ENCODE assay signal across 11 mouse cellular contexts in the genomic region with DNA sequence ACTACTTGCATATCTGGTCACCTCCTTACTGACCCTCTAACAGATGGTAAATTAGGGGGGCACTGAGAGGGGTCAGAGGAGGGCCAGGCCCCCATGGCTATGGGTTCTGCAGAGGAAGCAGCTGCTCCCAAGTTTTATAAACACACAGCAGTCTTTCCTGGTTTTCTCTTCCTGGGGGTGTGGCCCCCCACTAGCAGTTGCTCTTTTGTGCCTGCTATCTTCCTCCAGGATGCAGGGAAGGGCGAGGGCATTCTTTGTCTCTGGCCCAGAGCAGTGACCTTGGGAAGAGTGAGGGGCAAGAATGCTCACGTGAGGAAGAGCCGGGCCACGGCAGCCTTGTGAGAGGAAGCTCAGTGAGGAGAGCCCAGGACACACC.
DNase-seq lines count a peak whose midpoint lies in the region; ATAC-seq and TF ChIP-seq lines count a peak whose summit lies in the region.
"Had no signal": no experiment of that assay in that cellular context is flagged by ENCODE, and none has a peak within 500 bp of the region (broad histone marks: within the 10 kb centered on the region; RNA-seq: fewer than 3 reads in every experiment).

No protein-coding gene starts in this region.

- H3K9ac ChIP-seq in ES-Bruce4 (ENCODE audit: low read depth, poor library complexity, severe bottlenecking): peak overlapping the region; percentile 32; the same call in 1 of the 2 replicates
- H3K9ac ChIP-seq in ES-E14 (ENCODE audit: insufficient read depth, low read depth, low read length, poor library complexity, severe bottlenecking): peak overlapping the region; percentile 48; the same call in 1 of the 2 replicates
- no peak overlapping the region for H3K9ac ChIP-seq in heart, embryonic 12.5 days

- ATAC-seq in heart, embryonic 12.5 days (ENCODE audit: insufficient number of reproducible peaks, low FRiP score): peak; percentile 26; the same call in 1 of the 2 replicates
- ATAC-seq: Patski had no signal

- 20% methylated on average over 4 of the region's 4 CpGs for WGBS in heart, embryonic 12.5 days

- peak; percentile 89 for DNase-seq in ES-E14 (ENCODE audit: low read depth, low spot score)
- DNase-seq in kidney, postnatal 25 days: peak; percentile 57 to 84
- DNase-seq in T-cell, adult 2 months (ENCODE audit: low spot score): no peak
- DNase-seq in spleen, postnatal 14 days (ENCODE audit: low spot score in 2 of 2): no peak
- DNase-seq in cerebellum, adult 9-11 months: no peak
- no peak for DNase-seq in left cerebral cortex, postnatal 10 days (ENCODE audit: extremely low spot score in 1 of 2, low spot score in 2 of 2)
- DNase-seq: cerebellum, adult 11-12 months had no signal

- in situ Hi-C loops in ES-E14 (cut with MboI; ENCODE audit: low sequenced_read_pairs in 2 of 2, unreplicated experiment in 2 of 2): no loop called here

- peak overlapping the region; percentile 22 for H3K4me3 ChIP-seq in ES-Bruce4 (ENCODE audit: low read depth, low read length)
- peak overlapping the region; percentile 11 to 43; a peak in 3 of 4 replicates for H3K4me3 ChIP-seq in ES-E14 (ENCODE audit: insufficient read depth in 1 of 2, low read depth in 1 of 2, low read length in 2 of 2, poor library complexity in 1 of 2, severe bottlenecking in 1 of 2)
- no peak overlapping the region for H3K4me3 ChIP-seq in heart, embryonic 12.5 days
- H3K4me3 ChIP-seq: erythroblast, embryonic 14.5 days had no signal

- H3K4me2 ChIP-seq in heart, embryonic 12.5 days: no peak overlapping the region

- H3K27ac ChIP-seq in ES-Bruce4 (ENCODE audit: insufficient read depth, low read length) (peak overlapping the region; percentile 99), ES-E14 (ENCODE audit: insufficient read depth, low read depth, low read length, poor library complexity, severe bottlenecking) (peak overlapping the region; percentile 92)
- H3K27ac ChIP-seq in heart, embryonic 12.5 days (ENCODE audit: poor library complexity, severe bottlenecking): peak overlapping the region; percentile 4; the same call in 1 of the 2 replicates

- TF ChIP-seq CTCF in ES-Bruce4 (IDR thresholded peaks at IDR 0.05; ENCODE audit: low read depth, low read length): no peak

- peaks cover 14% of the 10 kb centered on the region for H3K4me1 ChIP-seq in ES-Bruce4 (ENCODE audit: control insufficient read depth, insufficient read depth, low read length)
- peaks cover 10 to 38% of the 10 kb centered on the region in 2 experiments for H3K4me1 ChIP-seq in ES-E14 (ENCODE audit: control insufficient read depth in 2 of 2, insufficient read depth in 2 of 2, low read length in 2 of 2, poor library complexity in 1 of 2)
- peaks cover 15% of the 10 kb centered on the region for H3K4me1 ChIP-seq in heart, embryonic 12.5 days (replicated peaks)

- TF ChIP-seq EP300 in ES-Bruce4 (IDR thresholded peaks at IDR 0.05; ENCODE audit: insufficient read depth, low read depth, low read length): peak; percentile 100

- H3K36me3 ChIP-seq in ES-Bruce4 (ENCODE audit: control insufficient read depth, insufficient read depth, low read length, poor library complexity, severe bottlenecking): peaks cover 27% of the 10 kb centered on the region
- H3K36me3 ChIP-seq in ES-E14 (ENCODE audit: control insufficient read depth, insufficient read depth, low read length, poor library complexity, severe bottlenecking): peaks cover 18% of the 10 kb centered on the region
- peaks cover 24% of the 10 kb centered on the region for H3K36me3 ChIP-seq in heart, embryonic 12.5 days

- no peak for TF ChIP-seq POLR2A in ES-Bruce4 (IDR thresholded peaks at IDR 0.05; ENCODE audit: insufficient read depth, low read length)

- intact Hi-C loops in left cerebral cortex, postnatal 10 days (cut with DNase I): no loop called here

- H3K9me3 ChIP-seq in ES-Bruce4 (replicated peaks; ENCODE audit: control insufficient read depth, insufficient read depth, low read length, poor library complexity, severe bottlenecking) (no peaks in the 10 kb centered on the region), ES-E14 (ENCODE audit: control insufficient read depth, insufficient read depth, low read depth, low read length) (no peaks in the 10 kb centered on the region)
- H3K9me3 ChIP-seq in heart, embryonic 12.5 days (replicated peaks): no peaks in the 10 kb centered on the region

- no peaks in the 10 kb centered on the region for H3K27me3 ChIP-seq in ES-Bruce4 (ENCODE audit: control insufficient read depth, insufficient read depth, low read length, poor library complexity, severe bottlenecking)
- H3K27me3 ChIP-seq in heart, embryonic 12.5 days (replicated peaks): no peaks in the 10 kb centered on the region
- H3K27me3 ChIP-seq: Patski had no signal

TF ChIP-seq in ES-E14, 5 proteins besides CTCF, POLR2A, EP300 and RAD21:
- peak; percentile 57; the same call in 1 of the 2 replicates for TF ChIP-seq CHD2 (IDR thresholded peaks at IDR 0.05; ENCODE audit: low read depth, low read length)
- TF ChIP-seq HCFC1 (IDR thresholded peaks at IDR 0.05; ENCODE audit: borderline replicate concordance, insufficient read depth, low read length): no peak
- no peak for TF ChIP-seq ZNF384 (IDR thresholded peaks at IDR 0.05; ENCODE audit: low read depth, low read length)

Comparison
In these comparisons a context has a peak if more than half of its experiments do, and no peak if none do; other contexts are left out.
1. H3K27ac ChIP-seq: peak in every context shown above with its lines; median percentile 99 in ES-Bruce4; 92 in ES-E14; 4 in heart, embryonic 12.5 days.
2. DNase-seq: peak in ES-E14 (single experiment) and kidney, postnatal 25 days (2 of 2); none in T-cell, adult 2 months (single experiment), spleen, postnatal 14 days (0 of 2), cerebellum, adult 9-11 months (single experiment) and left cerebral cortex, postnatal 10 days (0 of 2).